Mouse (Mus musculus) heart, adult 2 months (tissue): Measurements from ENCODE around the gene 1810009A15Rik.

Source experiments
- CTCF ChIP-seq: fragments of 200-600 bp; IDR thresholded peaks from 2 replicates; pipeline ENCODE4 v1.8.1; 2022; ENCODE audit warnings: antibody characterized with exemption, mild to moderate bottlenecking, moderate library complexity
- EP300 ChIP-seq: fragments of 200-500 bp; IDR thresholded peaks from 2 replicates; pipeline ENCODE4 v1.6.1; 2011; ENCODE audit warnings: low read depth, low read length, control low read depth; ENCODE audit not compliant: insufficient read depth
- POLR2A ChIP-seq: fragments of 200-500 bp; IDR thresholded peaks from 2 replicates; pipeline ENCODE4 v1.6.1; 2011; ENCODE audit warnings: mild to moderate bottlenecking, low read depth, low read length, control low read depth; ENCODE audit not compliant: insufficient read depth

DNA sequence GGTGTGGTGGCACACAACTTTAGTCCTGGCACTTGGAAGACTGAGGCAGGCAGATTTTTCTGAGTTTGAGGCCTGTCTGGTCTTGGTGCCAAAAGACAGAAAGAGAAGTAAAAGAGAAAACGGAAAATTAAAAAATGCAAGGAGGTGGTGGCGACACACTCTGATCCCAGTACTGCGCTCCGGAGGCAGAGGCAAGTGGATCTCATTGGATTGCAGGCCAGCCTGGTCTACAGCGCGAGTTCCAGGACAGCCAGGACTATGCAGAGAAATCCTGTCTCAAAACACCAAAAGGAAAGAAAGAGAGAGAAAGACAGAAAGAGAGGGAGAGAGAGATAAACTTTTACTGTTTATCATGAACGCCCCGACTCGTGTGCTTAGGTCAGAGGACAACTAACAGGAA is 17.8 kb upstream of the 1810009A15Rik start:
- TF ChIP-seq CTCF (no peak), POLR2A (no peak), EP300 (no peak)
